Mouse (Mus musculus): ENCODE results near the gene 1700025C18Rik. TPM values are rescaled to one million over a fixed set of nuclear protein-coding genes. Genes with fewer than 3 reads are reported as not detected.
A peak's percentile ranks its signal among the peaks of the same experiment; 100 is the strongest.

The 1700025C18Rik gene
- total and polyA plus RNA-seq, 3 experiments, result not detected

DNA sequence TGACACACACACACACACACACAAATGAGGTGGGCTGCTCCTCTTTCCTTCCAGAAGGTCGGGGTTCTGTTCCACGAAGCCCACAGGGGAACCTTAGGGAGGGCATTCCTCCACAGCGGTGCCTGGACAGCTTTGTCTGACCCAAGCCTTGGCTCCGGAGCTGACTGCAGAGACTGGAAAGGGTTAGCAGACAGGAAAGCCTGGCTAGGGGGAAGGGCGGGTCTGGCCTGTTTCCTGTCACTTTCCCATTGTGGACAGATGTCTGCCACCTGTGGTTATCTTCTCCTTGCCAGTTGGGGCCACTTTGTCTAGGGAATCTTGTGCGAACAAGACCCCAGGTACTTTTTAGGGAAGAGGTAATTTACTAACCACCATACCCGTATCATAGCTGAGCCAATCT, 34.6 kb downstream of the 1700025C18Rik start:
- 4% methylated on average over 7 of the region's 7 CpGs for WGBS
- intact Hi-C loops (cut with DNase I), result no loop called here
- no peaks in the 10 kb centered on the region for H3K79me2 ChIP-seq (replicated peaks; ENCODE audit: control insufficient read depth, insufficient read depth, low read length)
- H3K36me3 ChIP-seq (ENCODE audit: control insufficient read depth, insufficient read depth, low read length), result no peaks in the 10 kb centered on the region
- peak overlapping the region; percentile 49 for H3K4me3 ChIP-seq
- TF ChIP-seq EP300 (IDR thresholded peaks at IDR 0.05; ENCODE audit: insufficient read depth, low read depth, low read length) (0 out of 2 replicates have a peak, but pooled peaks have one; percentile 10), CTCF (IDR thresholded peaks at IDR 0.05) (no peak), POLR2A (IDR thresholded peaks at IDR 0.05; ENCODE audit: insufficient read depth, low read depth, low read length) (no peak)
- H3K9ac ChIP-seq (ENCODE audit: low read depth, low read length), result peak overlapping the region; percentile 52
- no peaks in the 10 kb centered on the region for H3K27me3 ChIP-seq (ENCODE audit: control insufficient read depth, insufficient read depth, low read length)
- H3K4me1 ChIP-seq (ENCODE audit: control insufficient read depth, insufficient read depth, low read length), result peaks cover 4% of the 10 kb centered on the region
- peak; percentile 52 to 61 for DNase-seq
- H3K27ac ChIP-seq, result peak overlapping the region; percentile 66

DNA sequence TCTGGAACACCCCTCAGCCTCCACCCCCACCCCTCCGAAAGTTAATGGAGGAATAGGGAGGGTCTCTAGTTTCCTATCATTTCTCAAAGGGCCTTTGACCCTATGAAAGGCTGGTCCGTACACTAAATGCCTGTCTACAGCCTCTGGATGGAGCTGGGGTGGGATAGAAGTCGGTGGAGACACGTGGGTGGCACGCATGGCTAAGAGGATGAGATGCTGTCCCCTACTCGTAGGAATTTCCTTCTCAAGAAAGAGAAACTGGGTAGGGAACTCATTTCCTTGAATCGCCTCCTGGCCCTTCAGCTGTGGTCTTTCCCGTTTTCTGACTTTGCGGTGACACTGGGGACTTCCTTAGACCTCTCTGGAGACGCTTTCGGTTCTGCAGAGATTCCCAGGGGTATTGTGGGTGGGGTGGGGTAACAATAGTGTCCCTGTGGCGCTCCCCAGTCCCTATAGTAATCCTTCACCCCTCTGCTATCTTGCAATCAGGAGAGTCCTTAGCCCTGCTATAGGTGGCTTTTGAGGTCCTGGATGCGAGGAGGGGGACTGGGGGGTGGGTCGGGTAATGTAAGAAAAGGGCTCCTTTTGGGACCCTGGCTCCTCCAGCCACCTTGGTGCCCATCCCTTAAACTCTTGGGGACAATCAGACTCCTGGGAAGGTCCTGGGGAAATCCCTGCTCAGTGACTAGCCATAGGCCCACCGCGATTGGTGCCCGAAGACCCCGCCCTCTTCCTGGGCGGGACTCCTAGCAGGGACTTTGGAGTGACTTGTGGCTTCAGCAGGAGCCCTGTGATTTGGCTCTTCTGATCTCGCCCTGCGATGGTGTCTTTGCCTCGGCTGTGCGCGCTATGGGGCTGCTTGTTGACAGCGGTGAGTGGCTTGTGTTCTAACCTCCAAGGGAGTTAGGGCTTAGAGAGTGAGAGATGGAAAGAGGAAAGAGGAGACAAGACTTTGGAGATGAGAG, 35.4 kb downstream of the 1700025C18Rik start, which contains the start of gene Cd40:
Cd40 (plus strand) TSS at position 740 of the 965 bp plus-strand sequence.
- intact Hi-C loops (cut with DNase I), result no loop called here
- peaks cover 4% of the 10 kb centered on the region for H3K4me1 ChIP-seq (ENCODE audit: control insufficient read depth, insufficient read depth, low read length)
- no peaks in the 10 kb centered on the region for H3K27me3 ChIP-seq (ENCODE audit: control insufficient read depth, insufficient read depth, low read length)
- WGBS, result 7% methylated on average over 25 of the region's 25 CpGs
- TF ChIP-seq POLR2A (IDR thresholded peaks at IDR 0.05; ENCODE audit: insufficient read depth, low read depth, low read length) (peak; percentile 93), CTCF (IDR thresholded peaks at IDR 0.05) (no peak), EP300 (IDR thresholded peaks at IDR 0.05; ENCODE audit: insufficient read depth, low read depth, low read length) (no peak)
- H3K9ac ChIP-seq (ENCODE audit: low read depth, low read length), result peak within 1 kb of the TSS; percentile 52
- peak within 1 kb of the TSS; percentile 66 for H3K27ac ChIP-seq
- no peaks in the 10 kb centered on the region for H3K79me2 ChIP-seq (replicated peaks; ENCODE audit: control insufficient read depth, insufficient read depth, low read length)
- peak within 1 kb of the TSS; percentile 49 for H3K4me3 ChIP-seq
- H3K36me3 ChIP-seq (ENCODE audit: control insufficient read depth, insufficient read depth, low read length), result no peaks in the 10 kb centered on the region
- peak; percentile 88 to 90 for DNase-seq

DNA sequence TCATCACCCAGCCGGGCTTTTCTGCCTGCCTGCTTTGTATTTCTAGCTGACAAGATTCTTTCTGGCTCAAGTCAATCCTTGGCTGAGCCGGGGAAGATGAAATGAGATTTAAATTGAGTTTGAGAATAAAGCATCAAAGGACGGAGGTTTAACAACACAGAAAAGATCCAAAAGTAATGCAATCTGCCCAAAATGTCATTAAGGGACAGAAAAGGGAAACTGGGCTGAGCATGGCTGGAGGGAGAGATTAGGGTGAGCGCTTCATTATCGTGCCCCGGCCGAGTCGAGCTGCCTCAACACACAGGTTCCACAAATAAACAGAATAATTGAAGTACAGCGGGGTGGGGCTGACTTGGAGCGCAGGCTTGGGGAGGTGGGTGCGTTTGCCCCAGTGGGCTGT, 39.0 kb downstream of the 1700025C18Rik start:
- DNase-seq, result no peak
- intact Hi-C loops (cut with DNase I), result no loop called here
- no peaks in the 10 kb centered on the region for H3K36me3 ChIP-seq (ENCODE audit: control insufficient read depth, insufficient read depth, low read length)
- peaks cover under 1% of the 10 kb centered on the region for H3K4me1 ChIP-seq (ENCODE audit: control insufficient read depth, insufficient read depth, low read length)
- no peak overlapping the region for H3K9ac ChIP-seq (ENCODE audit: low read depth, low read length)
- no peak overlapping the region for H3K4me3 ChIP-seq
- no peaks in the 10 kb centered on the region for H3K27me3 ChIP-seq (ENCODE audit: control insufficient read depth, insufficient read depth, low read length)
- TF ChIP-seq CTCF (IDR thresholded peaks at IDR 0.05) (no peak), EP300 (IDR thresholded peaks at IDR 0.05; ENCODE audit: insufficient read depth, low read depth, low read length) (no peak), POLR2A (IDR thresholded peaks at IDR 0.05; ENCODE audit: insufficient read depth, low read depth, low read length) (no peak)
- WGBS, result 43% methylated on average over 11 of the region's 11 CpGs
- no peak overlapping the region for H3K27ac ChIP-seq
- no peaks in the 10 kb centered on the region for H3K79me2 ChIP-seq (replicated peaks; ENCODE audit: control insufficient read depth, insufficient read depth, low read length)

DNA sequence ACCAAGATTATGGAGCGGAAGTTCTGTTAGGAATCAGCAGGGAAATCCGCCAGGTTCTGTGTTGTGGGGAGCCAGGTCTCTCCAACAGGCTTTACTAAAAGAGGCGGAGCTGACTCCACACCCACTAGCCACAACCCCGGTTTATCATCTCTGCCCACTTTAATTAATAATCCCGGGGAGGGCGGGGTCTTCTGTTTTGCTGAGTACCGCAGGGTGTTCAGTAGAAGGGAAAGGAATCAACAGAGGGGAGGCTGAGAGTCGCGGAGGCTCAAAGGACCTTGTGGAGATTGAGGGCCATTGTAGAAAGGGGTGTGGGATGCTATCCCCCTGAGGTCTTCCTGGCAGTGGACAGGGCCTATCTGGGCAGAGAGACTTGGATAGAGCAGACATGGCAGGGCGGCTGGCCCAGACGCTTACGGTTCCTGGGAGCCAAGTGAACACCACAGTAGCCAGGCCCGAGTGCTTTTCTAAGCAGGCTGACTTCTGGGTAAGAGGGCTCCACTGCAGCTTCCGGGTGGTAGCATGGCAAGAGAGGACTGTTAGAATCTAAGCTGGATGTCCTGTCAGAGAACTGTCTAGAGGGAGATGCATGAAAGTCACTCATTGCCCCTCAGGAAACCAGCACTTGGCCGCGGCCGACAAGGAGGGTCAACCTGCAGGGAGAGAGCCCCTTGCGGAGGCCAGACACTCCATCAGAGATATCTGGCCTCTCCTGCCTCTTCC, 39.6 kb downstream of the 1700025C18Rik start:
- intact Hi-C loops (cut with DNase I), result no loop called here
- Histone ChIP-seq H3K27ac (no peak overlapping the region), H3K4me1 (ENCODE audit: control insufficient read depth, insufficient read depth, low read length) (no peaks in the 10 kb centered on the region), H3K79me2 (replicated peaks; ENCODE audit: control insufficient read depth, insufficient read depth, low read length) (no peaks in the 10 kb centered on the region), H3K4me3 (no peak overlapping the region), H3K27me3 (ENCODE audit: control insufficient read depth, insufficient read depth, low read length) (no peaks in the 10 kb centered on the region), H3K36me3 (ENCODE audit: control insufficient read depth, insufficient read depth, low read length) (no peaks in the 10 kb centered on the region), H3K9ac (ENCODE audit: low read depth, low read length) (no peak overlapping the region)
- no peak for TF ChIP-seq CTCF (IDR thresholded peaks at IDR 0.05)
- no peak for TF ChIP-seq POLR2A (IDR thresholded peaks at IDR 0.05; ENCODE audit: insufficient read depth, low read depth, low read length)
- no peak for TF ChIP-seq EP300 (IDR thresholded peaks at IDR 0.05; ENCODE audit: insufficient read depth, low read depth, low read length)
- DNase-seq, result no peak
- WGBS, result 69% methylated on average over 18 of the region's 18 CpGs

DNA sequence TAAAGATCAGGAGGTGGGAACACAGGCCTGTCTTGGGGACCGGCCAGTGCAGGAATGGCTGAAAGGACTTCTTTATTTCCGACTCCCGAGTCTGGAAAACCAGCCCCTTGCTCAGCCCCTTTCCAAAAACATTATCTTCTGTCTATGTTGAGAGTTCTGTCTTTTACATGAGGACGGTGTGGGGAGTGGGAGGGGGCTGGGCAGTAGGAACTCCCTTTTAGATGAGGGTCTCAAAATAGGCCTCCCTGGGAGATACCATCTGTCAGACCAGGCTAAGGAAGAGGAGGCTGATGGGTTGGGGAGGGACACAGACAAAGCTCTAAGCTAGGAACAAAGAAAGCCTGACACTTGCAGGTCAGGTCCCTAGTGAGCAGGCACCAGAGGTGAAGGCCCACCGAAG, 41.5 kb downstream of the 1700025C18Rik start:
- H3K9ac ChIP-seq (ENCODE audit: low read depth, low read length), result no peak overlapping the region
- 54% methylated on average over 5 of the region's 5 CpGs for WGBS
- no peaks in the 10 kb centered on the region for H3K27me3 ChIP-seq (ENCODE audit: control insufficient read depth, insufficient read depth, low read length)
- H3K79me2 ChIP-seq (replicated peaks; ENCODE audit: control insufficient read depth, insufficient read depth, low read length), result no peaks in the 10 kb centered on the region
- peak in 1 of 2 experiments; percentile 9 for DNase-seq
- H3K4me3 ChIP-seq, result no peak overlapping the region
- H3K36me3 ChIP-seq (ENCODE audit: control insufficient read depth, insufficient read depth, low read length), result no peaks in the 10 kb centered on the region
- TF ChIP-seq CTCF (IDR thresholded peaks at IDR 0.05) (no peak), EP300 (IDR thresholded peaks at IDR 0.05; ENCODE audit: insufficient read depth, low read depth, low read length) (no peak)
- intact Hi-C loops (cut with DNase I), result no loop called here
- H3K27ac ChIP-seq, result no peak overlapping the region
- no peaks in the 10 kb centered on the region for H3K4me1 ChIP-seq (ENCODE audit: control insufficient read depth, insufficient read depth, low read length)
